Mouse (Mus musculus): ENCODE results near the gene Cavin2. TPM values are rescaled to one million over a fixed set of nuclear protein-coding genes. Genes with fewer than 3 reads are reported as not detected.

The Cavin2 gene
- polyA plus RNA-seq, 1 experiment from 2014 or later: 353 TPM

DNA sequence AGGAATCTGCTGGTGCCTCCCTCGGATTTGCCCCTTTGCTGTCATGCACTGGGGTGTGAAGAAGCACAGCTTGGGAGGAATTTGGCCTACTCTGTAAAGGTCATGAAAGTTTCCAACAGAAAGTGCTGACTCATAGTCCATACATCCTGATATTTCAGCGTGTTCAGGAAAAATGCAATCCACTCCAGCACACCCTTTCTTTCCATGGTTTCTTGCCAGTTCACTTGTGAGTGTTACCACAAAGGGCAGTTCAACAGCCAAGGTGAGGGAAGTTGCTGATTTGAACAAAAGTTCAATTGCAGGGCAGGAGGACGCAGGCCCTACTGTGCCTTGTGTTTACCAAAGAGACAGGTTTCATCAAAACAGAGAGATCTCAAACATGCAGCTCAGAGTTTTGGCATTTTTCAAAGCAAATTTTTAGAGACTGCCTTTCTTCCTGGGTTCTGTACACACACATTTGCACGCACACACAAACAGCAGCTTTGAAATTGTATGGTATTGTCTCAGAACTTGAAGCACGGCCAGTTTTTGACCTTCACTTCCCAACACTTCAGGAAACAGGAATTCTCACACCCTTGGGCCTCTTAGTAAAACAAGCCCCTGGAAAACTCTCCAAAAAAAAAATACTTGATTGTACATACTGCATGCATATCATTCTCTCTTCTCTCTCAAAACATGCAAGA is 23.7 kb upstream of the Cavin2 start:
- Histone ChIP-seq H3K27me3 (replicated peaks; ENCODE audit: insufficient read depth, low read length) (no peaks in the 10 kb centered on the region), H3K27ac (ENCODE audit: low read length) (peak overlapping the region; percentile 68), H3K4me1 (ENCODE audit: insufficient read depth, low read depth, low read length) (peaks cover 26% of the 10 kb centered on the region), H3K36me3 (ENCODE audit: insufficient read depth, low read length) (no peaks in the 10 kb centered on the region), H3K4me2 (replicated peaks; ENCODE audit: low read depth, low read length) (no peak overlapping the region), H3K9ac (replicated peaks; ENCODE audit: low read depth) (no peak overlapping the region), H3K9me3 (ENCODE audit: low read length) (no peaks in the 10 kb centered on the region), H3K4me3 (ENCODE audit: low read depth, low read length) (no peak overlapping the region)
- TF ChIP-seq EP300 (IDR thresholded peaks at IDR 0.05) (peak; percentile 92), CTCF (IDR thresholded peaks at IDR 0.05) (no peak)
- peak; percentile 66 for ATAC-seq
- 7% methylated on average over 5 of the region's 5 CpGs for WGBS
- peak; percentile 93 for DNase-seq (ENCODE audit: low spot score)

DNA sequence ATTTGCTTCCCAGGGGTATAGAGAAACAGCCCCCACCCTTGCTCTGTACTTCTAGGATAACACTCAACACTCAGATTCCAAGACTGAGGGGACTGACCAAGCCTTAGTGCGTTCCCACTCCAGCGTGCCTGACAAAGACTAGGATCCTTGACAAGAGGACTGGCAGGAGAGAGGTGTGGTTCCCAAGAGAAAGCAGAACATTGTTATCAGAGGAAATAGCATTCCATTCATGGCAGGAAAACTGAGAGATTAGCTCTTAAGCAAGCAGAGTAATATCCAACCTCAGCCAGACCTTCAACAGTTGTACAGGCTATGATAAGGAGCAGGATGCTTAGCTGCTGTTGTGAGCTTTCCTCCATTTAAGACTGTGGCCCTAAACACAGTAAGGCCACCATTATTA is 23.0 kb upstream of the Cavin2 start:
- Histone ChIP-seq H3K4me3 (ENCODE audit: low read depth, low read length) (no peak overlapping the region), H3K4me1 (ENCODE audit: insufficient read depth, low read depth, low read length) (peaks cover 26% of the 10 kb centered on the region), H3K9me3 (ENCODE audit: low read length) (no peaks in the 10 kb centered on the region), H3K27me3 (replicated peaks; ENCODE audit: insufficient read depth, low read length) (no peaks in the 10 kb centered on the region), H3K4me2 (replicated peaks; ENCODE audit: low read depth, low read length) (no peak overlapping the region), H3K36me3 (ENCODE audit: insufficient read depth, low read length) (no peaks in the 10 kb centered on the region), H3K9ac (replicated peaks; ENCODE audit: low read depth) (no peak overlapping the region), H3K27ac (ENCODE audit: low read length) (peak overlapping the region; percentile 68)
- 5% methylated on average over 2 of the region's 2 CpGs for WGBS
- ATAC-seq (peak; percentile 88), DNase-seq (ENCODE audit: low spot score) (peak; percentile 91)
- TF ChIP-seq EP300 (IDR thresholded peaks at IDR 0.05): peak; percentile 98
- no peak for TF ChIP-seq CTCF (IDR thresholded peaks at IDR 0.05)

DNA sequence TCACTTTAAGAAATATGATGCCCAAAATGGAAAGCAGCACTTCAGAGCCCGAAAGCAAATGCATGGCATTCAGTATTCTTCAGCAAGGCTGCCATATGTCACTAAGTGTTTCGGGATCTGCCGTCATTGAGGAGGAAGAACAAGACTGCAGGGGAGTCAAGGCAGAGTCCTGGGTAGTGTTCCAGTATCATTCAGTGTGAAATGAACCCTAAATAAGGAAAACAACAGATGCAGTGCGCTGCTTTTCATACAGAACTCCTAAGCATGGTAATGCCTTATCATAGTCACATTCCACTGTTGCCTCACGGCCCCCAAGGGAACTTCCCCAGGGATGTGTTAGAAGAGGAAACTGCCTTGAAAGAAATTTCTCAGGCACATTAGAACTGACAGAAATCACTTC is 21.8 kb upstream of the Cavin2 start:
- H3K4me1 ChIP-seq (ENCODE audit: insufficient read depth, low read depth, low read length): peaks cover 33% of the 10 kb centered on the region
- no peaks in the 10 kb centered on the region for H3K27me3 ChIP-seq (replicated peaks; ENCODE audit: insufficient read depth, low read length)
- WGBS: 19% methylated on average over 5 of the region's 5 CpGs
- 0 out of 2 replicates have a peak overlapping the region, but pooled peaks have one; percentile 0 for H3K4me2 ChIP-seq (replicated peaks; ENCODE audit: low read depth, low read length)
- no peak for TF ChIP-seq EP300 (IDR thresholded peaks at IDR 0.05)
- no peak for TF ChIP-seq CTCF (IDR thresholded peaks at IDR 0.05)
- no peak overlapping the region for H3K9ac ChIP-seq (replicated peaks; ENCODE audit: low read depth)
- H3K36me3 ChIP-seq (ENCODE audit: insufficient read depth, low read length): no peaks in the 10 kb centered on the region
- no peak overlapping the region for H3K4me3 ChIP-seq (ENCODE audit: low read depth, low read length)
- peak; percentile 51 for DNase-seq (ENCODE audit: low spot score)
- peak overlapping the region; percentile 68 for H3K27ac ChIP-seq (ENCODE audit: low read length)
- ATAC-seq: no peak
- H3K9me3 ChIP-seq (ENCODE audit: low read length): no peaks in the 10 kb centered on the region

DNA sequence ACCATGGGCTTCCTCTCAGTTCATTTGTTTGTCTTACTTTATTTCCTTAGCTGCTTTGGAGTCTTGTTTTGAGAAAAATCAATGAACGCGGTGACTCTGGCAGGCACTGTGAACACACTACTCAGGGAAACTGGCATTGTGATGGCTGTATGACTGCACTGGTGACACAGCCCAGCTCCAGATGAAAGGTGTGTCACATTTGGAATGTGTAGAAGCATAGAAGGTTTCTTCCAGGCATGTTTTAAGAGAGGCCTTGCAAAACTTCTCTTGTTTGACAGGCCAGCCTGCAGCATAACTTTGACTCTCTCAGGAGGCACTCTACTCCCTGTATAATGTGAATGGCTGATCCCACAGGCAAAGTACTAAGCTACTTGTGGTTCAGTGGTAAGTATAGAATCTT is 20.7 kb upstream of the Cavin2 start:
- WGBS: 30% methylated on average over 2 of the region's 2 CpGs
- no peaks in the 10 kb centered on the region for H3K27me3 ChIP-seq (replicated peaks; ENCODE audit: insufficient read depth, low read length)
- H3K27ac ChIP-seq (ENCODE audit: low read length): peak overlapping the region; percentile 68
- no peak overlapping the region for H3K9ac ChIP-seq (replicated peaks; ENCODE audit: low read depth)
- TF ChIP-seq EP300 (IDR thresholded peaks at IDR 0.05) (peak; percentile 68), CTCF (IDR thresholded peaks at IDR 0.05) (no peak)
- H3K9me3 ChIP-seq (ENCODE audit: low read length): no peaks in the 10 kb centered on the region
- DNase-seq (ENCODE audit: low spot score) (peak; percentile 68), ATAC-seq (peak; percentile 46)
- H3K36me3 ChIP-seq (ENCODE audit: insufficient read depth, low read length): no peaks in the 10 kb centered on the region
- no peak overlapping the region for H3K4me2 ChIP-seq (replicated peaks; ENCODE audit: low read depth, low read length)
- no peak overlapping the region for H3K4me3 ChIP-seq (ENCODE audit: low read depth, low read length)
- peaks cover 37% of the 10 kb centered on the region for H3K4me1 ChIP-seq (ENCODE audit: insufficient read depth, low read depth, low read length)

DNA sequence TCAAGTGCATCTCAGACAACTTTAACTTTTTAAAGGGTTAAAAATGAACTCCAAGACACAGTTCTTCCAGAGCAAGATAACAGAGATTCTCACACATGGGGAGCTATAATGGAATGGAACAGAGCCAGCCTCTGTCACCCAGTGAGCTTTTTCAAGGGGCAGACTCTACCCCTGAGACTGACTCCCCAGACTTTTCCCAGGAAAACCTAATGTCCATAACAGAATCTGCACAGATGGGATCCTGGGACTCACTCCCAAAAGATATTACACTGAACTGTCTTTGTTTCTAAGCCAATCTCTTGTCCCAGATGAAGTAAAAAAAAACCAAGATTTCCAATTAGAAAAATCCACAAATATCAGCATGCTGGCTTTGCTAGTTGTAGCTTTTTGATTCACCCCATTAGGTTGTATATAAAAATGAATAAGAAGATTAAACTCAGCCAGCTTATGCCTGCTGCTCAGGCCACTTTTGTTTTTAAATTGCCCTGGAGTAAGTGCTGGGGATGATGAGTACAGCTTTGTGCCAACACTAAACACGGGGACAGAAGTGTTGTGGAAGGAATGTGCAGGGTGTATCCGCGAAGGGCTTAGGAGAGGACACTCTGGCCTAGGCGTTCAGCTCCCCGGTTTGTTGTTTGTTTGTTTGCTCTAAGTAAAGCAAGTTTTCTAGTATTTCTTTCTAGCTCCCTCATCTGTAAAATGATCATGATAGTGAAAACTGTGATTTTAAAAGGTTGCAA is 18.6 kb upstream of the Cavin2 start:
- H3K4me3 ChIP-seq (ENCODE audit: low read depth, low read length): no peak overlapping the region
- H3K9ac ChIP-seq (replicated peaks; ENCODE audit: low read depth): no peak overlapping the region
- no peaks in the 10 kb centered on the region for H3K36me3 ChIP-seq (ENCODE audit: insufficient read depth, low read length)
- peak overlapping the region; percentile 57; the same call in 1 of the 2 replicates for H3K27ac ChIP-seq (ENCODE audit: low read length)
- H3K9me3 ChIP-seq (ENCODE audit: low read length): no peaks in the 10 kb centered on the region
- H3K4me2 ChIP-seq (replicated peaks; ENCODE audit: low read depth, low read length): no peak overlapping the region
- ATAC-seq (no peak), DNase-seq (ENCODE audit: low spot score) (peak; percentile 32)
- 28% methylated on average over 5 of the region's 5 CpGs for WGBS
- no peaks in the 10 kb centered on the region for H3K27me3 ChIP-seq (replicated peaks; ENCODE audit: insufficient read depth, low read length)
- peaks cover 28% of the 10 kb centered on the region for H3K4me1 ChIP-seq (ENCODE audit: insufficient read depth, low read depth, low read length)
- peak; percentile 14; the same call in 1 of the 2 replicates for TF ChIP-seq CTCF (IDR thresholded peaks at IDR 0.05)
- peak; percentile 63 for TF ChIP-seq EP300 (IDR thresholded peaks at IDR 0.05)

DNA sequence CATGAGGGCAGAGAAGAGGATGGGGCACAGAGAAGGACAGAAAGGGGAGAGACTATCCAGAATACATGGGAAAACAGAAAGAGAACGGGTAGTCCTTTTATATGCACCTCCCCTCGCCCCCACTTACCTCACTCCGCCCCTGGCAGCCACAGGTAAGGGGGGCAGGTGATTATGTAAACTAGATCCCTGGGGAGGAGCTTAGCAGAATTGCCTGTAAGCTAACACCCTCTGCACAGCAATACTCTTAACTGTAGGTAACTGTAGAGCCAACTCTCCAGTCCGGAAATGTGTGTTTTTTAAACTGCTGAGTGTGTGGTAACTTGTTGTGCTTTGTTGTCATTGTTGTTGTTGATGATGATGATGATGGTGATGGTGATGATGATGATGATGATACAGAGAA is 17.1 kb upstream of the Cavin2 start:
- no peak overlapping the region for H3K9ac ChIP-seq (replicated peaks; ENCODE audit: low read depth)
- peak overlapping the region; percentile 57 for H3K27ac ChIP-seq (ENCODE audit: low read length)
- no peaks in the 10 kb centered on the region for H3K36me3 ChIP-seq (ENCODE audit: insufficient read depth, low read length)
- no peaks in the 10 kb centered on the region for H3K9me3 ChIP-seq (ENCODE audit: low read length)
- DNase-seq (ENCODE audit: low spot score) (peak; percentile 36), ATAC-seq (peak; percentile 60)
- H3K4me3 ChIP-seq (ENCODE audit: low read depth, low read length): no peak overlapping the region
- TF ChIP-seq EP300 (IDR thresholded peaks at IDR 0.05) (no peak; the same call in 1 of the 2 replicates), CTCF (IDR thresholded peaks at IDR 0.05) (no peak)
- WGBS: 50% methylated on average over 4 of the region's 4 CpGs
- no peaks in the 10 kb centered on the region for H3K27me3 ChIP-seq (replicated peaks; ENCODE audit: insufficient read depth, low read length)
- H3K4me2 ChIP-seq (replicated peaks; ENCODE audit: low read depth, low read length): no peak overlapping the region
- peaks cover 28% of the 10 kb centered on the region for H3K4me1 ChIP-seq (ENCODE audit: insufficient read depth, low read depth, low read length)
